Mouse (Mus musculus): ENCODE measurements at regions not wholly inside any gene's neighbourhood (a gene's known extent, or its start where the extent isn't known, plus 50 kb on each side); places are given as distances from the start of the nearest gene placed in this dataset.

- Histone ChIP-seq H3K4me1 (replicated peaks) (no peaks in the 10 kb centered on the region), H3K9me3 (no peaks in the 10 kb centered on the region), H3K4me3 (replicated peaks) (no peak overlapping the region), H3K27me3 (no peaks in the 10 kb centered on the region), H3K4me2 (replicated peaks) (no peak overlapping the region), H3K36me3 (no peaks in the 10 kb centered on the region), H3K27ac (no peak overlapping the region), H3K9ac (replicated peaks) (no peak overlapping the region)
- WGBS, result 84% methylated on average over 5 of the region's 5 CpGs
- no peak for ATAC-seq
Observed at GRCm38 (mm10) chr10:11841094-11841493, 497.9 kb downstream of the Epm2a start.

- ATAC-seq, result no peak
- H3K4me3 ChIP-seq (replicated peaks), result no peak overlapping the region
- no peaks in the 10 kb centered on the region for H3K27me3 ChIP-seq
- no peak overlapping the region for H3K27ac ChIP-seq
- no peaks in the 10 kb centered on the region for H3K9me3 ChIP-seq
- WGBS, result 92% methylated on average over 7 of the region's 7 CpGs
- H3K9ac ChIP-seq (replicated peaks), result no peak overlapping the region
- no peaks in the 10 kb centered on the region for H3K36me3 ChIP-seq
- no peak overlapping the region for H3K4me2 ChIP-seq (replicated peaks)
- no peaks in the 10 kb centered on the region for H3K4me1 ChIP-seq (replicated peaks)
Observed at GRCm38 (mm10) chr10:11841494-11841893, 498.3 kb downstream of the Epm2a start.

GRCm38 (mm10) chr10:11846141-11846540 is 502.9 kb downstream of the Epm2a start:
- Histone ChIP-seq H3K27me3 (no peaks in the 10 kb centered on the region), H3K4me1 (replicated peaks) (no peaks in the 10 kb centered on the region), H3K36me3 (no peaks in the 10 kb centered on the region), H3K4me3 (replicated peaks) (no peak overlapping the region), H3K4me2 (replicated peaks) (no peak overlapping the region), H3K9ac (replicated peaks) (no peak overlapping the region), H3K27ac (no peak overlapping the region), H3K9me3 (no peaks in the 10 kb centered on the region)
- 30% methylated on average over 1 of the region's 1 CpGs for WGBS
- no peak for ATAC-seq

- no peak overlapping the region for H3K9ac ChIP-seq (replicated peaks)
- no peaks in the 10 kb centered on the region for H3K27me3 ChIP-seq
- no peak overlapping the region for H3K4me2 ChIP-seq (replicated peaks)
- H3K4me1 ChIP-seq (replicated peaks), result peaks cover 4% of the 10 kb centered on the region; the same call in 1 of the 2 replicates
- peak; percentile 71 for ATAC-seq
- H3K27ac ChIP-seq, result no peak overlapping the region
- H3K36me3 ChIP-seq, result no peaks in the 10 kb centered on the region
- no peaks in the 10 kb centered on the region for H3K9me3 ChIP-seq
- H3K4me3 ChIP-seq (replicated peaks), result no peak overlapping the region
- 27% methylated on average over 5 of the region's 5 CpGs for WGBS
Observed at GRCm38 (mm10) chr10:11875145-11876131, 532.2 kb downstream of the Epm2a start.

GRCm38 (mm10) chr10:11886237-11886636 is 543.0 kb downstream of the Epm2a start:
- no peaks in the 10 kb centered on the region for H3K27me3 ChIP-seq
- 93% methylated on average over 4 of the region's 4 CpGs for WGBS
- no peak overlapping the region for H3K4me3 ChIP-seq (replicated peaks)
- H3K9ac ChIP-seq (replicated peaks), result no peak overlapping the region
- H3K36me3 ChIP-seq, result no peaks in the 10 kb centered on the region
- no peaks in the 10 kb centered on the region for H3K4me1 ChIP-seq (replicated peaks)
- H3K4me2 ChIP-seq (replicated peaks), result no peak overlapping the region
- H3K9me3 ChIP-seq, result no peaks in the 10 kb centered on the region
- no peak for ATAC-seq
- no peak overlapping the region for H3K27ac ChIP-seq

- no peak overlapping the region for H3K27ac ChIP-seq
- H3K4me1 ChIP-seq (replicated peaks), result no peaks in the 10 kb centered on the region
- no peak overlapping the region for H3K4me2 ChIP-seq (replicated peaks)
- H3K27me3 ChIP-seq, result no peaks in the 10 kb centered on the region
- H3K36me3 ChIP-seq, result no peaks in the 10 kb centered on the region
- no peak overlapping the region for H3K4me3 ChIP-seq (replicated peaks)
- no peaks in the 10 kb centered on the region for H3K9me3 ChIP-seq
- H3K9ac ChIP-seq (replicated peaks), result no peak overlapping the region
- 79% methylated on average over 2 of the region's 2 CpGs for WGBS
- no peak for ATAC-seq
Observed at GRCm38 (mm10) chr10:11888953-11889352, 545.7 kb downstream of the Epm2a start.

- Histone ChIP-seq H3K36me3 (no peaks in the 10 kb centered on the region), H3K4me1 (replicated peaks) (no peaks in the 10 kb centered on the region), H3K9ac (replicated peaks) (no peak overlapping the region), H3K4me2 (replicated peaks) (no peak overlapping the region), H3K27me3 (no peaks in the 10 kb centered on the region), H3K9me3 (no peaks in the 10 kb centered on the region), H3K4me3 (replicated peaks) (no peak overlapping the region), H3K27ac (no peak overlapping the region)
- no peak for ATAC-seq
- WGBS, result 84% methylated on average over 3 of the region's 3 CpGs
Observed at GRCm38 (mm10) chr10:11922132-11922531, 578.9 kb downstream of the Epm2a start.

- Histone ChIP-seq H3K4me2 (replicated peaks) (no peak overlapping the region), H3K4me3 (replicated peaks) (no peak overlapping the region), H3K36me3 (no peaks in the 10 kb centered on the region), H3K4me1 (replicated peaks) (no peaks in the 10 kb centered on the region), H3K9ac (replicated peaks) (no peak overlapping the region), H3K27ac (no peak overlapping the region), H3K27me3 (no peaks in the 10 kb centered on the region), H3K9me3 (no peaks in the 10 kb centered on the region)
- WGBS, result 87% methylated on average over 2 of the region's 2 CpGs
- ATAC-seq, result no peak
Observed at GRCm38 (mm10) chr10:11938164-11938563, 595.0 kb downstream of the Epm2a start.

- H3K9me3 ChIP-seq, result no peaks in the 10 kb centered on the region
- H3K27me3 ChIP-seq, result no peaks in the 10 kb centered on the region
- ATAC-seq, result no peak
- H3K9ac ChIP-seq (replicated peaks), result no peak overlapping the region
- no peaks in the 10 kb centered on the region for H3K4me1 ChIP-seq (replicated peaks)
- H3K27ac ChIP-seq, result no peak overlapping the region
- 88% methylated on average over 2 of the region's 2 CpGs for WGBS
- no peak overlapping the region for H3K4me2 ChIP-seq (replicated peaks)
- no peak overlapping the region for H3K4me3 ChIP-seq (replicated peaks)
- no peaks in the 10 kb centered on the region for H3K36me3 ChIP-seq
Observed at GRCm38 (mm10) chr10:11942772-11943171, 599.6 kb downstream of the Epm2a start.

GRCm38 (mm10) chr10:11960327-11960922 is 617.2 kb downstream of the Epm2a start:
- Histone ChIP-seq H3K4me3 (replicated peaks) (no peak overlapping the region), H3K27me3 (no peaks in the 10 kb centered on the region), H3K9ac (replicated peaks) (no peak overlapping the region), H3K9me3 (no peaks in the 10 kb centered on the region), H3K27ac (peak overlapping the region; percentile 25; the same call in 1 of the 2 replicates), H3K4me1 (replicated peaks) (peaks cover 5% of the 10 kb centered on the region), H3K36me3 (no peaks in the 10 kb centered on the region), H3K4me2 (replicated peaks) (no peak overlapping the region)
- WGBS, result 18% methylated on average over 3 of the region's 3 CpGs
- ATAC-seq, result peak; percentile 94

GRCm38 (mm10) chr10:12004966-12005365 is 661.8 kb downstream of the Epm2a start:
- no peaks in the 10 kb centered on the region for H3K4me1 ChIP-seq (replicated peaks)
- H3K4me3 ChIP-seq (replicated peaks), result no peak overlapping the region
- H3K4me2 ChIP-seq (replicated peaks), result no peak overlapping the region
- no peaks in the 10 kb centered on the region for H3K36me3 ChIP-seq
- 30% methylated on average over 3 of the region's 3 CpGs for WGBS
- no peaks in the 10 kb centered on the region for H3K9me3 ChIP-seq
- H3K27ac ChIP-seq, result no peak overlapping the region
- H3K27me3 ChIP-seq, result no peaks in the 10 kb centered on the region
- ATAC-seq, result 0 out of 2 replicates have a peak, but pooled peaks have one; percentile 24
- H3K9ac ChIP-seq (replicated peaks), result no peak overlapping the region

GRCm38 (mm10) chr10:12005889-12006288 is 662.7 kb downstream of the Epm2a start:
- Histone ChIP-seq H3K9ac (replicated peaks) (no peak overlapping the region), H3K9me3 (no peaks in the 10 kb centered on the region), H3K4me2 (replicated peaks) (no peak overlapping the region), H3K27me3 (no peaks in the 10 kb centered on the region), H3K4me3 (replicated peaks) (no peak overlapping the region), H3K4me1 (replicated peaks) (no peaks in the 10 kb centered on the region), H3K36me3 (no peaks in the 10 kb centered on the region), H3K27ac (no peak overlapping the region)
- 42% methylated on average over 1 of the region's 1 CpGs for WGBS
- ATAC-seq, result no peak

Data from midbrain, embryonic 13.5 days (tissue).